Mouse (Mus musculus): Measurements from ENCODE around the gene Gm20481.

DNA sequence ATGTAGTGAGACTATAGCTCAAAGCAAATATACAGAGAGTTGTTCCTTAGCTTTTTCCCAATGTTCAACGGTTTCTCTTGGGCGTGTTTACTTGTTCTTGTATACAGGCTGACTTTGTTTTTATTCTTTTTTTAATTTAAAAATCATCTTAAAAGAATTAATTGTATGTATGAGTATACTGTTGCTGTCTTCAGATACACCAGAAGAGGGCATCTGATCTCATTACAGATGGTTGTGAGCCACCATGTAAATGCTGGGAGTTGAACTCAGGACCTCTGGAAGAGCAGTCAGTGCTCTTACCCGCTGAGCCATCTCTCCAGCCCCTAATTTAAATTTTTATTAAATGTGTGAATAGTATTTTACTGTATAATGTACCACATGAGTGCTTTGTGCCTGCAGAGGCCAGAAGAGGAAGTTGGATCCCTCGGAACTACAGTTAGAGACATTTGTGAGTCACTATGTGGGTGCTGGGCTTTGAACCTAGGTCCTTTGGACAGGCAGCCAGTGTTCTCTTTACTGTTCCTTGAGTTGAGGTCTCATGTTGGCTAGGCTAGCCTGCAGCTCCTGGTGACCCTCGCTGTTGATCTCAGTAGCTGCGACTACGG is 37.8 kb downstream of the Gm20481 start:
- TF ChIP-seq CTCF (IDR thresholded peaks at IDR 0.05; ENCODE audit: low read depth, low read length) = no peak
- no peak for TF ChIP-seq POLR2A (IDR thresholded peaks at IDR 0.05; ENCODE audit: insufficient read depth, low read length)
- TF ChIP-seq EP300 (IDR thresholded peaks at IDR 0.05; ENCODE audit: insufficient read depth, low read depth, low read length) = no peak

Measured in ES-Bruce4 (cell line).